Mouse (Mus musculus) heart, postnatal 25 days (tissue): ENCODE results near the gene Inha. TPM values are rescaled to one million over a fixed set of nuclear protein-coding genes. Genes with fewer than 3 reads are reported as not detected.

Experiments
- DNase-seq: peaks from one replicate; pipeline ENCODE4 v3.0.0; 2022; ENCODE audit warnings: low spot score
- intact Hi-C: fragments of 180-260 bp; cut with DNase I; formaldehyde crosslinking; loops from one replicate; pipeline ENCODE4 v1.15.1; 2025
- total RNA-seq, 2 experiments: library from RNA; stranded (reverse); gene quantifications; 2 replicates each; pipeline ENCODE4 v1.2.3; 2021

Gene Inha
- total RNA-seq, 2 experiments from 2014 or later, result 4.8 to 5.0 TPM

- no peak for DNase-seq
- intact Hi-C loops, result no loop called here
Measured at GRCm38 (mm10) chr1:75512550-75512949, 5.7 kb downstream of the Inha start.

DNA sequence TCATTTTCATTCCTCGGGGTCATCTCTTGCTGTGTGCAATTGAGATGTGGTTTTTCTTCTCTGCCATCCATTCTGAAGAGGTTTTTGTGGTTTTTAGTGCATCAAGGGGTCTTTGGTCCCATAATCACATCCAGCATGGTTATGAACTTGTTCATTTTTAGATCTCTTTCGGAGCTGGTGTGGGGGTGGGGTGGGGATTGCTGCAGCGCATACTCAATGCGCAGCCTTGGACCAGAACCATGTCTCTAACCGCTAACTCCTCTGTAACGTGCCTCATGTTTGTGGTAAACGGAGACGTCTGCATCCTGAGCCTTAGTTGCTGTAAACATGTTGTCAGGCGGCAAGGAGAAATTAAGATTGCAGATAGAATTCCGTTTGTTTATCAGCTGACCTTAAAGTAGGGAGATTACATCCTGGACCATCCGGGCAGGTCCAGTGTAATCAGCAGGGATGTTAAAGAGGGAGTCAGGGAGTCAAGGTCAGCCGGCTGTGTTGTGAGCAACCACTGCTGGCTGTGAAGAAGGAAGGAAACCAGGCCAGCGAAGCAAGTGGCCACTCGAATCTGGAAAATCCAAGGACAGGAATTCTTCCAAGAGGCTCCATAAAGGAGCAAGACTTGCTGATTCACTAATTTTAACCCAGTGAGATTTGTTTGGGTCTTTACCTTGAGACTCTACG is 10.0 kb downstream of the Inha start:
- no peak for DNase-seq
- intact Hi-C loops, result no loop called here

DNA sequence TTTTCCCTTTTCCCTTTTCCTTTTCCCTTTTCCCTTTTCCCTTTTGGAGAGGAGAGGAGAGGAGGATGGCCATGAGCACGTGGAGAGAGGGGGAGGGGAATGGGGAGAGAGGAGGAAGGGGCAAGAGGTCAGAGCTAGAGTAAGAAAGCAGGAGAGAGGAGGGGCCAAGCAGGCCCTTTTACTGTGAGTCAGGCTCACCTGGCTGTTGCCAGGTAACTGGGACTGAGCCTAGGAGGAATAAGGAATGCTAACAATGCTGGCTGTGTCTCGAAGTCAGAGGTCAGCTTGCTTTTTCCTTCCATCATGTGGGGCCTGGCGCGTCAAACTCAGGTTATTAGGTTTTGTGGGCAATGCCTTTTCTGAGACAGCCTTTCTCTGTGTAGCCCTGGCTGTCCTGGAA is 11.1 kb downstream of the Inha start:
- intact Hi-C loops, result no loop called here
- DNase-seq, result no peak

- intact Hi-C loops, result no loop called here
- no peak for DNase-seq
Measured at GRCm38 (mm10) chr1:75518427-75518826, 11.6 kb downstream of the Inha start.

DNA sequence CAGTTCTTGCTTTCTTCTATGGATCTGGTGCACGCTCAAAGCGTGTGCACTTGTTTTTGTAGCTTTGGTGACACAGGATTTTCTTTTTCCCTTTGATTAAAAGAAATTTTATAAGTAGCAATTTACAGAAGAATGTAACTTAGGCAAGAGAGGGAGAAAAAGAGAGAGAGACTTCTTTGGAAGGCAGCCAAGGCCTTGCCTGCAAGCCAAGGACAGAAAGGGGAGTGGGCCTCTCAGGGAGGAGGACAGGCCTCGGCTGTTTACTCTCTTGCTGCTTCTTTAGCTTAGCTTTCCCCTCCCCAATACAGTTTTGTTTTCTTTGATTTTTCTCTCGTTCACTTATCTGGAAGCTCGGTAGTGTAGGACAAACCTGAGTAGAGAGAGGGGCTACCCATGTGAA is 12.7 kb downstream of the Inha start:
- DNase-seq, result no peak
- intact Hi-C loops, result no loop called here

DNA sequence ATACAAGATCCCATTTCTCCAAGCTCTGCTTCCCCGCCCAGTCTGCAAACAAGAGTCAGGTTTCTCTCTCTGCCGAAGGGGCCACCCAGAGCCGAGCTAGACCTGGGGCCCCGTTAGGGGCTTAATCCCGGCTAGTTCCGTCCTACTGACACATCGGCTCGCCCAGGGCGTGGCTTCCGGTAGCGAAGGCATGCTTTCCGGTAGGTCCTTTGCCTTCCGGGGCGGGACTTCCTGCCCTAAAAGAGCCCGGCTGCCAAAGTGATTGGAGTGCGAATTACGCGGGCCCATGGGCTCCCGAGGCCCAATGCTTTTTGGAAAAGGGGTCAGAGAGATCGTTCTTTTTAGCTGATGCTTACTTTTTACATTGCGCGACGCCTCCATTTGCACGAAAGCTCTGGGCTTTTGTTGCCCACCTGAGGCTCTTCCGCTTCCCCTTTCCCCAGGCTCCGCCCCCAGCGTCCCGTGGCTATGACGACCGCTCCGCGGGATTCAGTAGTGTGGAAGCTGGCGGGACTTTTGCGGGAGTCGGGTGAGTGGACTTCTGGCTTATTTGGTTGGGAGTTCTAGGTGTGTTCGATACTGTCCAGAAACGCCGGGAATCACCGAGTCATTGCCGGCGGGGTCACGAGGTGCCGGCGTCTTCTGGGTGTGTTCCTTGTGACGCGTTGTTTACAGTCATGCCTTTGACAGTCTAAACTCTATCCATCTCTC is 14.6 kb downstream of the Inha start, which contains the start of gene Stk11ip:
TSS of gene Stk11ip (plus strand) at position 209 of the 711 bp plus-strand sequence.
- intact Hi-C loops, result loop anchor here (5.0 kb wide), 1 partner anchor 44 kb away; the partner anchor contains the start of genes Chpf and Tmem198
- peak; percentile 86 for DNase-seq

DNA sequence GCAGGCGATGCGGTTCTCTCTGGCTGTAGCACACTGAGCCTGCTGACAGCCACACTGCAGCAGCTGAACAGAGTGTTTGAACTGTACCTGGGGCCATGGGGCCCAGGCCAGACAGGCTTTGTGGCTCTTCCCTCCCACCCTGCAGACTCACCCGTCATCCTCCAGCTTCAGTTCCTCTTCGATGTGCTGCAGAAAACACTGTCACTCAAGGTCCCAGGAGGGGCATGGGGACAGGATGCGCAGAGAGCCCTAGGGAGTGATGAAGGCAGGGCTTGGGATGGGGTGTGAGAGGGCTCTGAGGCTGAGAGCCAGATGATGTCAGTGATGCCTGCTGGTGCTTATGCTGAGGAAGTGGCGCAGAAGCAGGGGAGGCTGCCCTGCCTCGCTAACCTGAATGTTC is 17.8 kb downstream of the Inha start:
- DNase-seq, result no peak
- intact Hi-C loops, result loop anchor here (5.0 kb wide), 1 partner anchor 47 kb away; the partner anchor contains the start of genes Chpf and Tmem198

DNA sequence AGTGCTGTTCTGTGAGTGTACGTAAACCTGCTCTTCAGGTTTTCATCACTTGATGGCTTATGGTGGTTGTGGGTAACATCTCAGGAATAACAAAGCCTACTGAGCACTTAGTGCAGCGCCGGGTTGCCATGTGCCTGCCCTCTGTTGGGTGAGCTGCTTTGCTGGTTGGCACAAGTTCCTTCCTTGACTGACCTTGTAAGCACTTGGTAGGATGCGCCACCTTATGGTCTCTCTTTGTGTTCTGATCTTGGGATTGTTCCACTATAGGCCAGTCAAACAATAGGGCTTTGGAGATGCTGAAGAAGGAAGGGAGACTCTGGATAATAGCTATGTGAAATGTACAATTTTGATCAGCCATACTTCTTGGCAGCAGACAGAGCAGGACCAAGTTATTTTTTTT is 23.7 kb downstream of the Inha start:
- intact Hi-C loops, result no loop called here
- no peak for DNase-seq

GRCm38 (mm10) chr1:75532280-75533172 is 25.6 kb downstream of the Inha start:
- intact Hi-C loops, result no loop called here
- DNase-seq, result no peak

GRCm38 (mm10) chr1:75533325-75534252 is 26.7 kb downstream of the Inha start:
- intact Hi-C loops, result no loop called here
- no peak for DNase-seq

- DNase-seq, result no peak
- intact Hi-C loops, result no loop called here
Measured at GRCm38 (mm10) chr1:75537587-75537986, 30.7 kb downstream of the Inha start.

DNA sequence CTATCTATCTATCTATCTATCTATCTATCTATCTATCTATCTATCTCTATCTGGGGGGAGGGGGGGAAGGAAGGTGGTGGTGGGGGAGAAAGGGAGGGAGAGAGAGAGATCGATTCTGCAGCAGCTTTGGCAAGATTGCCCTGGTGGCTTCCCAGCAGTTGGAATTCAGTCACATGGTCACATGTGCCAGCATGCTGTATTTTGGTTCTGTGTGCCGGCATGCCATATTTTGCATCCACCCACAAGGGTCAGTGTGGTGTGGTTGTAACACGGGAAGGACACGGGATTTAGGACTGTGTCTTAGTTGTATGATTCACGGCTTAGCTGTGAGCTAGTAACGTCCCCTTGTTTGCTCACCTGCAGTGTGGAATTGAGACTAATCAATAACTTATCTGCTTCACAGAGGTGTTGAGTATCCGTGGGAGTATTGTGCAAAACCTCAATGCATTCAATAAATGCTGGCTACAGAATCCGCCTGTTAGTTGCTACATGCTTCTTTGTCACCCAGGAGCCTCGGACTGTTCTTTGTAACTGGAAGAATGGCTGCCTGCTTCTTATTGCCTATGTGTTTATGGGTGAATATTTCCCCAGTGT is 31.8 kb downstream of the Inha start:
- intact Hi-C loops, result no loop called here
- DNase-seq, result no peak

DNA sequence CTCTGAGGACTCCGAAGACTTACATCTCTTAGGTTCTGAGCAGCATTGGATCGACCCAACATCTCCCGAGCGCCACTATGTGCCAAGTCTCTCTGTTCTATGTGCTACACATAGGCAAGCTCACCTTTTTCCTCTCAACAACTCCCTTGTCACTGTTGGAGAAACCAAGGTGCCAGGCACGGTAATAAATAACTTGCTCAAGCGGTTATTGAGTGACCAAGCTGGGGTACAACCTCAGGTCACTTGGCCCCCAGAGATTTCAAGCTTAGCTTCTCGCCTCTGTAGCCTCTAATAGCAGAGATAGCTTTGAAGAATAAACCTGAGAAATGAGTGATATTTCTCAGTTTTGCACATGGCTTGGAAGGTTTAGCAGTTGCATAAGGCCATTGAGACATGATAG is 34.6 kb downstream of the Inha start:
- DNase-seq, result no peak
- intact Hi-C loops, result no loop called here

DNA sequence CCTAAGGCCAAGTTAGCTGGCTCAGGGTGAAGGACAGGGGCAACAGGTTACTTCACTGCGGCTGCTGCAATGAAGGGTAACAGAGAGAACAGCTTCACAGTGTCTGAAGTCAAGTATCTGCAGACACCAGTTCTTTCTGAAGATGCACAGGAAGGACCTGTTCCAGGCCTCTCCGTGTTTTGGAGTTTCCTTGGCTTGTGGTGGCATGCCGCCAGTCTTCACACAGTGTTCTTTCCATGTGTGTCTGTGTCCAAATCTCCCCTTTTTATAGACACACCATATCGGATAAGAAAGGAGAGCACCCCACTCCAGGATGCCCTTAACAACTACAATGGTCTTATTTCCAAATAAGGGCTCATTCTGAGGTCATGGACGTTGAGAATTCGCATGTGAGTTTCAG is 37.5 kb downstream of the Inha start:
- intact Hi-C loops, result no loop called here
- DNase-seq, result no peak

- peak; percentile 51 for DNase-seq
- intact Hi-C loops, result no loop called here
Measured at GRCm38 (mm10) chr1:75545965-75546956, 39.4 kb downstream of the Inha start, which contains the start of gene Slc4a3. Gene Slc4a3 (plus strand): TSS chr1:75546266.

DNA sequence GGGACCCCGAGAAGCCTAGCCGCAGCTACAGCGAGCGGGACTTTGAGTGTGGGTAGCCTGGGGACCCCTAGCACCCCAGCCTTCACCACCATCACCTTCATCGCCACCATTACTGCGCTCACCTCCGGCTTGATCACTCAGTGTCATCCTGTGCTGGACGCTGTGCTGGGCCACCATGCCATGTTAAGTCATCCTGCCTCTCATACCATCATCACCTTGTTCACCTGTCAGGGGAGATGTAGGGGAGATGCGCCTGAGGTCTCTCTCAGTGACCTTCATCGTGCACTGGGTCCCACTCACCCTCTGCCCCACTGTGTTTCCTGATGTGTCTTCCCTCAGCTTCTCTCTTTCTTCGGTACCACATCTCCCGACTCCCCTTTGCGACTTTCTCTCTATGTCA is 40.5 kb downstream of the Inha start:
- intact Hi-C loops, result no loop called here
- DNase-seq, result no peak

DNA sequence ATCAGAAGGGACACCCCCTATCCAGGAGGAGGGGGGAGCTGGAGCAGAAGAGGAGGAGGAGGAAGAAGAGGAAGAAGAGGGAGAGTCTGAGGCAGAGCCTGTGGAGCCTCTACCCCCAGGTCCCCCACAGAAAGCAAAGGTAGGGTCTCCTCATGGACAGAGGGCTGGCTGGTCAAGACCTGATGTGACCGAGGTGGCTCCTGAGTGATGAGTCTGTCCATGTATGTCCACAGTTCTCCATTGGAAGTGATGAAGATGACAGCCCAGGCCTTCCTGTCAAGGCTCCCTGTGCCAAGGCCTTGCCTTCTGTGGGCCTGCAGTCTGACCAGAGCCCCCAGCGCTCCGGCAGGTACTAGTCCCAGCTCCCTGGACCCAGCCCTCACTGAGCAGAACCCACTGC is 41.2 kb downstream of the Inha start:
- intact Hi-C loops, result no loop called here
- DNase-seq, result no peak

- no peak for DNase-seq
- intact Hi-C loops, result no loop called here
Measured at GRCm38 (mm10) chr1:75548871-75549270, 42.0 kb downstream of the Inha start.
